Mouse (Mus musculus) kidney, adult 2 months (tissue): ENCODE data around the gene Ppef2.

Experiments used
- CTCF ChIP-seq: fragments of 200-500 bp; conservative IDR thresholded peaks from 2 replicates; pipeline ENCODE4 v1.5.1; 2011; ENCODE audit warnings: low read depth, mild to moderate bottlenecking, control low read depth, low read length, moderate library complexity, mixed read lengths; ENCODE audit not compliant: insufficient read depth, insufficient read length
- POLR2A ChIP-seq: fragments of 200-500 bp; IDR thresholded peaks from one replicate; pipeline ENCODE4 v1.6.1; 2011; ENCODE audit warnings: low read depth, low read length, control low read depth

- no peak for TF ChIP-seq CTCF
- no peak for TF ChIP-seq POLR2A
Measured at GRCm38 (mm10) chr5:92270496-92270895, 14.4 kb upstream of the Ppef2 start.
